Mouse (Mus musculus): ENCODE data around the gene Ywhag. TPM values are rescaled to one million over a fixed set of nuclear protein-coding genes. Genes with fewer than 3 reads are reported as not detected.
A peak's percentile ranks its signal among the peaks of the same experiment; 100 is the strongest.

Ywhag gene
- polyA plus RNA-seq, 1 experiment from 2014 or later, result 79.0 TPM

- Histone ChIP-seq H3K4me3 (ENCODE audit: low read depth, low read length) (no peak overlapping the region), H3K36me3 (ENCODE audit: insufficient read depth) (peaks cover 56% of the 10 kb centered on the region), H3K4me1 (ENCODE audit: insufficient read depth) (no peaks in the 10 kb centered on the region), H3K4me2 (no peak overlapping the region), H3K27ac (ENCODE audit: low read depth) (no peak overlapping the region), H3K27me3 (ENCODE audit: insufficient read depth, low read length) (no peaks in the 10 kb centered on the region), H3K9ac (no peak overlapping the region), H3K9me3 (ENCODE audit: low read depth, low read length) (no peaks in the 10 kb centered on the region)
- ATAC-seq (ENCODE audit: insufficient read depth), result no peak
- 44% methylated on average over 4 of the region's 4 CpGs for WGBS
- peak; percentile 71 for DNase-seq
- no peak for TF ChIP-seq CTCF (IDR thresholded peaks at IDR 0.05; ENCODE audit: low read depth)
These were observed 27.6 kb downstream of the Ywhag start for GRCm38 (mm10) chr5:135906846-135907245.

- H3K9ac ChIP-seq, result no peak overlapping the region
- H3K27ac ChIP-seq (ENCODE audit: low read depth), result no peak overlapping the region
- peaks cover 43% of the 10 kb centered on the region for H3K36me3 ChIP-seq (ENCODE audit: insufficient read depth)
- no peak for TF ChIP-seq CTCF (IDR thresholded peaks at IDR 0.05; ENCODE audit: low read depth)
- no peak overlapping the region for H3K4me2 ChIP-seq
- DNase-seq, result no peak
- H3K27me3 ChIP-seq (ENCODE audit: insufficient read depth, low read length), result no peaks in the 10 kb centered on the region
- no peak overlapping the region for H3K4me3 ChIP-seq (ENCODE audit: low read depth, low read length)
- no peak for ATAC-seq (ENCODE audit: insufficient read depth)
- 47% methylated on average over 8 of the region's 8 CpGs for WGBS
- no peaks in the 10 kb centered on the region for H3K4me1 ChIP-seq (ENCODE audit: insufficient read depth)
- H3K9me3 ChIP-seq (ENCODE audit: low read depth, low read length), result no peaks in the 10 kb centered on the region
These were observed 28.8 kb downstream of the Ywhag start for GRCm38 (mm10) chr5:135905320-135906225.

GRCm38 (mm10) chr5:135904259-135904658, 30.2 kb downstream of the Ywhag start:
- no peaks in the 10 kb centered on the region for H3K9me3 ChIP-seq (ENCODE audit: low read depth, low read length)
- no peak overlapping the region for H3K9ac ChIP-seq
- H3K4me3 ChIP-seq (ENCODE audit: low read depth, low read length), result no peak overlapping the region

GRCm38 (mm10) chr5:135903551-135904151, 30.8 kb downstream of the Ywhag start:
- TF ChIP-seq CTCF (IDR thresholded peaks at IDR 0.05; ENCODE audit: low read depth), result peak; percentile 97
- 1% methylated on average over 30 of the region's 30 CpGs for WGBS
- Histone ChIP-seq H3K4me3 (ENCODE audit: low read depth, low read length) (peak overlapping the region; percentile 32), H3K36me3 (ENCODE audit: insufficient read depth) (peaks cover 24% of the 10 kb centered on the region), H3K27ac (ENCODE audit: low read depth) (peak overlapping the region; percentile 59), H3K4me2 (peak overlapping the region; percentile 62), H3K4me1 (ENCODE audit: insufficient read depth) (no peaks in the 10 kb centered on the region), H3K9ac (peak overlapping the region; percentile 21), H3K27me3 (ENCODE audit: insufficient read depth, low read length) (no peaks in the 10 kb centered on the region), H3K9me3 (ENCODE audit: low read depth, low read length) (no peaks in the 10 kb centered on the region)
- DNase-seq (peak; percentile 95), ATAC-seq (ENCODE audit: insufficient read depth) (peak; percentile 97)

More at GRCm38 (mm10) chr5:135904259-135904658, 30.2 kb downstream of the Ywhag start:
- ATAC-seq (ENCODE audit: insufficient read depth), result no peak
- no peak for TF ChIP-seq CTCF (IDR thresholded peaks at IDR 0.05; ENCODE audit: low read depth)
- H3K27me3 ChIP-seq (ENCODE audit: insufficient read depth, low read length), result no peaks in the 10 kb centered on the region
- no peaks in the 10 kb centered on the region for H3K4me1 ChIP-seq (ENCODE audit: insufficient read depth)
- WGBS, result 66% methylated on average over 5 of the region's 5 CpGs
- H3K27ac ChIP-seq (ENCODE audit: low read depth), result no peak overlapping the region
- H3K36me3 ChIP-seq (ENCODE audit: insufficient read depth), result peaks cover 30% of the 10 kb centered on the region
- H3K4me2 ChIP-seq, result peak overlapping the region; percentile 62; the same call in 1 of the 2 replicates
- DNase-seq, result no peak

- peak overlapping the region; percentile 32 for H3K4me3 ChIP-seq (ENCODE audit: low read depth, low read length)
- H3K27ac ChIP-seq (ENCODE audit: low read depth), result peak overlapping the region; percentile 59
- peak overlapping the region; percentile 62 for H3K4me2 ChIP-seq
- WGBS, result 30% methylated on average over 7 of the region's 7 CpGs
- no peaks in the 10 kb centered on the region for H3K4me1 ChIP-seq (ENCODE audit: insufficient read depth)
- peak; percentile 2; the same call in 1 of the 2 replicates for ATAC-seq (ENCODE audit: insufficient read depth)
- H3K9ac ChIP-seq, result peak overlapping the region; percentile 21
- H3K36me3 ChIP-seq (ENCODE audit: insufficient read depth), result peaks cover 18% of the 10 kb centered on the region
- H3K27me3 ChIP-seq (ENCODE audit: insufficient read depth, low read length), result no peaks in the 10 kb centered on the region
- no peaks in the 10 kb centered on the region for H3K9me3 ChIP-seq (ENCODE audit: low read depth, low read length)
- no peak for TF ChIP-seq CTCF (IDR thresholded peaks at IDR 0.05; ENCODE audit: low read depth)
- DNase-seq, result no peak
These were observed 31.4 kb downstream of the Ywhag start for GRCm38 (mm10) chr5:135903058-135903457.

GRCm38 (mm10) chr5:135901354-135902095, 32.9 kb downstream of the Ywhag start:
- peak; percentile 31; the same call in 1 of the 2 replicates for TF ChIP-seq CTCF (IDR thresholded peaks at IDR 0.05; ENCODE audit: low read depth)
- H3K4me2 ChIP-seq, result no peak overlapping the region
- no peak overlapping the region for H3K4me3 ChIP-seq (ENCODE audit: low read depth, low read length)
- no peaks in the 10 kb centered on the region for H3K4me1 ChIP-seq (ENCODE audit: insufficient read depth)
- no peak overlapping the region for H3K9ac ChIP-seq
- no peak overlapping the region for H3K27ac ChIP-seq (ENCODE audit: low read depth)
- no peaks in the 10 kb centered on the region for H3K9me3 ChIP-seq (ENCODE audit: low read depth, low read length)
- 61% methylated on average over 6 of the region's 6 CpGs for WGBS
- 0 out of 2 replicates have a peak, but pooled peaks cover 4% of the 10 kb centered on the region for H3K36me3 ChIP-seq (ENCODE audit: insufficient read depth)
- no peak for ATAC-seq (ENCODE audit: insufficient read depth)
- no peaks in the 10 kb centered on the region for H3K27me3 ChIP-seq (ENCODE audit: insufficient read depth, low read length)
- no peak for DNase-seq
